Mouse (Mus musculus): ENCODE data around the gene Cers2.
A peak's percentile ranks its signal among the peaks of the same experiment; 100 is the strongest.

The Cers2 gene

GRCm38 (mm10) chr3:95276428-95276934 is 38.1 kb upstream of the Cers2 start:
- peaks cover 82% of the 10 kb centered on the region for H3K4me1 ChIP-seq (replicated peaks; ENCODE audit: low read depth, low read length)
- H3K9me3 ChIP-seq (ENCODE audit: low read length): no peaks in the 10 kb centered on the region
- peaks cover 33% of the 10 kb centered on the region for H3K36me3 ChIP-seq (ENCODE audit: insufficient read depth, low read length)
- 0 out of 2 replicates have a peak overlapping the region, but pooled peaks have one; percentile 27 for H3K4me3 ChIP-seq (replicated peaks; ENCODE audit: low read length)
- H3K27me3 ChIP-seq (ENCODE audit: insufficient read depth, low read length): no peaks in the 10 kb centered on the region
- TF ChIP-seq POU5F1 (IDR thresholded peaks at IDR 0.05; ENCODE audit: borderline replicate concordance, low read length) (no peak), NANOG (IDR thresholded peaks at IDR 0.05; ENCODE audit: borderline replicate concordance, low read length) (no peak), CTCF (conservative IDR thresholded peaks at IDR 0.05; ENCODE audit: low read length) (no peak)

- Histone ChIP-seq H3K9me3 (ENCODE audit: low read length) (no peaks in the 10 kb centered on the region), H3K27me3 (ENCODE audit: insufficient read depth, low read length) (no peaks in the 10 kb centered on the region), H3K4me1 (replicated peaks; ENCODE audit: low read depth, low read length) (peaks cover 77% of the 10 kb centered on the region), H3K4me3 (replicated peaks; ENCODE audit: low read length) (peak overlapping the region; percentile 27; the same call in 1 of the 2 replicates), H3K36me3 (ENCODE audit: insufficient read depth, low read length) (peaks cover 27% of the 10 kb centered on the region)
- TF ChIP-seq NANOG (IDR thresholded peaks at IDR 0.05; ENCODE audit: borderline replicate concordance, low read length): no peak
- TF ChIP-seq POU5F1 (IDR thresholded peaks at IDR 0.05; ENCODE audit: borderline replicate concordance, low read length): no peak
- no peak for TF ChIP-seq CTCF (conservative IDR thresholded peaks at IDR 0.05; ENCODE audit: low read length)
Observed at GRCm38 (mm10) chr3:95277149-95277551, 37.4 kb upstream of the Cers2 start.

- TF ChIP-seq POU5F1 (IDR thresholded peaks at IDR 0.05; ENCODE audit: borderline replicate concordance, low read length): no peak
- no peak for TF ChIP-seq NANOG (IDR thresholded peaks at IDR 0.05; ENCODE audit: borderline replicate concordance, low read length)
- TF ChIP-seq CTCF (conservative IDR thresholded peaks at IDR 0.05; ENCODE audit: low read length): no peak
- peaks cover 77% of the 10 kb centered on the region for H3K4me1 ChIP-seq (replicated peaks; ENCODE audit: low read depth, low read length)
- H3K27me3 ChIP-seq (ENCODE audit: insufficient read depth, low read length): no peaks in the 10 kb centered on the region
- H3K9me3 ChIP-seq (ENCODE audit: low read length): no peaks in the 10 kb centered on the region
- H3K4me3 ChIP-seq (replicated peaks; ENCODE audit: low read length): peak overlapping the region; percentile 95
- peaks cover 20% of the 10 kb centered on the region for H3K36me3 ChIP-seq (ENCODE audit: insufficient read depth, low read length)
Observed at GRCm38 (mm10) chr3:95280747-95281146, 33.8 kb upstream of the Cers2 start.

- peaks cover 77% of the 10 kb centered on the region for H3K4me1 ChIP-seq (replicated peaks; ENCODE audit: low read depth, low read length)
- no peaks in the 10 kb centered on the region for H3K27me3 ChIP-seq (ENCODE audit: insufficient read depth, low read length)
- TF ChIP-seq POU5F1 (IDR thresholded peaks at IDR 0.05; ENCODE audit: borderline replicate concordance, low read length): no peak
- no peak for TF ChIP-seq NANOG (IDR thresholded peaks at IDR 0.05; ENCODE audit: borderline replicate concordance, low read length)
- no peak for TF ChIP-seq CTCF (conservative IDR thresholded peaks at IDR 0.05; ENCODE audit: low read length)
- H3K4me3 ChIP-seq (replicated peaks; ENCODE audit: low read length): peak within 1 kb of the TSS; percentile 95
- peaks cover 18% of the 10 kb centered on the region for H3K36me3 ChIP-seq (ENCODE audit: insufficient read depth, low read length)
- H3K9me3 ChIP-seq (ENCODE audit: low read length): no peaks in the 10 kb centered on the region
Observed at GRCm38 (mm10) chr3:95281216-95282126, 33.1 kb upstream of the Cers2 start, which contains the start of the genes Mindy1 and Prune1. Gene Mindy1, plus strand, starts transcription at chr3:95281345. Gene Prune1, minus strand, starts transcription at chr3:95282076.

- peaks cover 77% of the 10 kb centered on the region for H3K4me1 ChIP-seq (replicated peaks; ENCODE audit: low read depth, low read length)
- peak overlapping the region; percentile 95 for H3K4me3 ChIP-seq (replicated peaks; ENCODE audit: low read length)
- no peaks in the 10 kb centered on the region for H3K27me3 ChIP-seq (ENCODE audit: insufficient read depth, low read length)
- H3K36me3 ChIP-seq (ENCODE audit: insufficient read depth, low read length): peaks cover 23% of the 10 kb centered on the region
- no peaks in the 10 kb centered on the region for H3K9me3 ChIP-seq (ENCODE audit: low read length)
- TF ChIP-seq CTCF (conservative IDR thresholded peaks at IDR 0.05; ENCODE audit: low read length) (no peak), POU5F1 (IDR thresholded peaks at IDR 0.05; ENCODE audit: borderline replicate concordance, low read length) (no peak), NANOG (IDR thresholded peaks at IDR 0.05; ENCODE audit: borderline replicate concordance, low read length) (no peak)
Observed at GRCm38 (mm10) chr3:95282381-95282864, 32.2 kb upstream of the Cers2 start.

- TF ChIP-seq NANOG (IDR thresholded peaks at IDR 0.05; ENCODE audit: borderline replicate concordance, low read length): no peak
- no peak for TF ChIP-seq POU5F1 (IDR thresholded peaks at IDR 0.05; ENCODE audit: borderline replicate concordance, low read length)
- no peak for TF ChIP-seq CTCF (conservative IDR thresholded peaks at IDR 0.05; ENCODE audit: low read length)
- Histone ChIP-seq H3K9me3 (ENCODE audit: low read length) (no peaks in the 10 kb centered on the region), H3K27me3 (ENCODE audit: insufficient read depth, low read length) (no peaks in the 10 kb centered on the region), H3K4me3 (replicated peaks; ENCODE audit: low read length) (peak overlapping the region; percentile 95), H3K36me3 (ENCODE audit: insufficient read depth, low read length) (peaks cover 28% of the 10 kb centered on the region), H3K4me1 (replicated peaks; ENCODE audit: low read depth, low read length) (peaks cover 77% of the 10 kb centered on the region)
Observed at GRCm38 (mm10) chr3:95282865-95283588, 31.6 kb upstream of the Cers2 start.

GRCm38 (mm10) chr3:95283589-95283941 is 31.0 kb upstream of the Cers2 start:
- H3K4me1 ChIP-seq (replicated peaks; ENCODE audit: low read depth, low read length): peaks cover 77% of the 10 kb centered on the region
- H3K9me3 ChIP-seq (ENCODE audit: low read length): no peaks in the 10 kb centered on the region
- no peaks in the 10 kb centered on the region for H3K27me3 ChIP-seq (ENCODE audit: insufficient read depth, low read length)
- peaks cover 33% of the 10 kb centered on the region for H3K36me3 ChIP-seq (ENCODE audit: insufficient read depth, low read length)
- peak overlapping the region; percentile 95 for H3K4me3 ChIP-seq (replicated peaks; ENCODE audit: low read length)
- no peak for TF ChIP-seq CTCF (conservative IDR thresholded peaks at IDR 0.05; ENCODE audit: low read length)
- TF ChIP-seq POU5F1 (IDR thresholded peaks at IDR 0.05; ENCODE audit: borderline replicate concordance, low read length): no peak
- TF ChIP-seq NANOG (IDR thresholded peaks at IDR 0.05; ENCODE audit: borderline replicate concordance, low read length): no peak

GRCm38 (mm10) chr3:95284062-95284461 is 30.5 kb upstream of the Cers2 start:
- Histone ChIP-seq H3K36me3 (ENCODE audit: insufficient read depth, low read length) (peaks cover 37% of the 10 kb centered on the region), H3K27me3 (ENCODE audit: insufficient read depth, low read length) (no peaks in the 10 kb centered on the region), H3K4me1 (replicated peaks; ENCODE audit: low read depth, low read length) (peaks cover 75% of the 10 kb centered on the region), H3K4me3 (replicated peaks; ENCODE audit: low read length) (peak overlapping the region; percentile 95), H3K9me3 (ENCODE audit: low read length) (no peaks in the 10 kb centered on the region)
- TF ChIP-seq NANOG (IDR thresholded peaks at IDR 0.05; ENCODE audit: borderline replicate concordance, low read length) (no peak), POU5F1 (IDR thresholded peaks at IDR 0.05; ENCODE audit: borderline replicate concordance, low read length) (no peak), CTCF (conservative IDR thresholded peaks at IDR 0.05; ENCODE audit: low read length) (no peak)

Measured in E14TG2a.4 (cell line).